Mouse (Mus musculus) mesoderm, embryonic 11.5 days (tissue): ENCODE measurements around the gene Prkca.
A peak's percentile ranks its signal among the peaks of the same experiment; 100 is the strongest.

Experiments used
- DNase-seq: peaks from one replicate; pipeline ENCODE4 v3.0.0-alpha.2; 2012; ENCODE audit warnings: low read depth, low spot score

The Prkca gene

DNA sequence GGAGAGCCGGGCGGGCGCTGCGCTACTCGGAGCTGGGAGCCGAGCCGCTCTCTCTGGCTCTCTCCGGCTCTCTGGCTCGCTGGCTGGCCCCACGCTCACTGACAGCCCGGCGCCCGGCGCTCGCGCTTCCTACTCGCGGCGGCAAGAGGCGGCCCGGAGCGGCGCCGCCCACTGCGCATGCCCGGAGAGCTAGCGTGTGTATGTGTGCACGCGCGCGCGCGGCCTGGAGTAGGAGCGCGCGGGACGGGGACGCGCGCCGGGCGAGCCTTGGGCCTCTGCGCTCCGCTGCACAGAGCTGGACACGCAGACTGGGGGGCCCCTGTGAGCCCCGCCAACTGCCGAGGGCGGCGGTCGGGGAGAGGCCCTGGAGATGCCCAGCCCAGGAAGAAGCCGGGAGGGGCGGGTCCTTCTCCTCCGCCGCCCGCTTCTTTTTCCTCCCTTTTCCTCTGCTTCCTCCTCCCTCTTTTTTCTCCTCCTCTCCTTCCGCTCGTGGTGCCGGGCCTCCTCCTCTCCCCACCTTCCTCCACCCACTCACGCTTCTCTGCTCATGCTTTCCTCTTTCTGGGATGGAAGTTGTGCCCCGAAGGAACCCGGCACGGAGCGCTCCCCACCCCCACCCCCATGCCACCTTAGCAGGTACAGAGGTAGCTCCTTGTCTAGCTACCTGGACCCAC lies at the start of gene Prkca:
TSS of gene Prkca (minus strand) at position 140 of the 674 bp plus-strand sequence.
- peak; percentile 95 for DNase-seq

GRCm38 (mm10) chr11:108385666-108386024 lies 41.9 kb upstream of the Prkca start:
- DNase-seq, result no peak

DNA sequence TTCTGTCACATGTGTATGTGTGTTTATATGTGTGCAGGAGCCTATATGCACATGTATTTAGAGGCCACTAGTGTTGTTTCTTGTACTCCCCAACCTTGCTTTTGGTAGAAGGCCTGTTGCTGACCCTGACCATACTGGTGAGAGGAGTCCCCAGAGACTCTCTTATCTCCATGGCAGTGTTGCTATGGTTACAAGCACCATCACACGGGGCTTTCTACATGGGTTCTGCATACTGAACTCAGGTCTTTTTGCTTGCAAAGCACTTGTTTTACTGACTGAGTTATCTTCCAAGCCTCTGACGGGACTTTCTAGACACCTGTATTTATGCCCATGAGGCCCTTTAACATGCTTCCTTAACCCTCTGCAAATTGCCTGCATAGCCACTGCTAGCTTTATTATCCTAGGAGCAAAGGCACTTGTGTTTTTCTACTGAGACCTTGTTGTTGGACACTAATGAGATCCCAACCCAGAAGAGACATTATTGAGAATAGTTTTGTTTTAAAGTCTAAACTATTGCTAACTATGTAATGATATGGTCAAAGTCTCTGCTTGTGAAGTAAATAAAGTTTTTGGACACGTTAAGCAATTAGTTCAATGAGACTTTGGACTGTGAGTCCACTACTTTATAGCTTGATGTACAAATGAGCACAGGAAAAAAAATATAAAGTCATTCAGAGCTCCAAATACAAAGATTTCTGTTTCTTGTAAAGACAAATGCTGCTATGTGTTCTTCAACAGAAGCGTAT lies 41.4 kb upstream of the Prkca start:
- DNase-seq, result peak; percentile 46

GRCm38 (mm10) chr11:108382664-108383063 lies 38.9 kb upstream of the Prkca start:
- no peak for DNase-seq

GRCm38 (mm10) chr11:108378363-108378751 lies 34.6 kb upstream of the Prkca start:
- DNase-seq, result no peak

- DNase-seq, result peak; percentile 80
Observed at GRCm38 (mm10) chr11:108377680-108378362, 34.1 kb upstream of the Prkca start.

DNA sequence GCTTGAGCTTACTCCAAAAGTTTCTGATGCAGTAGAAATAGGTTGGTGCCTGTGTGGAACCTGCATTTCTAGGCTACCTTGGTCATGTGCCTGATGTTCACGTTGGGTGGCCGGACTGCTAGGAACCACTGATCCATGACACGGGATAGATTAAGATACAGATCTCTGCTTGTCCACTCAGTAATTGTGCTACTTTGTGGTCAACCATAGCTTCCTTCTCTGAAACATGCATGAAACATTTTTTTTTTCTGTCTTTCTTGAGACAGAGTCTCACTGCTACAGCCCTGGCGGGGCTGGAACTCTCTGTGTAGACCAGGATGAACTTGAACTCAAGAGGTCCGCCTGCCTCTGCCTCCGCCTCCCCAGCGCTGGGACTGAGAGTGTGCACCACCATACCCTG lies 33.1 kb upstream of the Prkca start:
- DNase-seq, result no peak

- DNase-seq, result no peak
Observed at GRCm38 (mm10) chr11:108367046-108367445, 23.3 kb upstream of the Prkca start.

GRCm38 (mm10) chr11:108365600-108365999 lies 21.9 kb upstream of the Prkca start:
- no peak for DNase-seq

GRCm38 (mm10) chr11:108364945-108365589 lies 21.3 kb upstream of the Prkca start:
- no peak for DNase-seq

DNA sequence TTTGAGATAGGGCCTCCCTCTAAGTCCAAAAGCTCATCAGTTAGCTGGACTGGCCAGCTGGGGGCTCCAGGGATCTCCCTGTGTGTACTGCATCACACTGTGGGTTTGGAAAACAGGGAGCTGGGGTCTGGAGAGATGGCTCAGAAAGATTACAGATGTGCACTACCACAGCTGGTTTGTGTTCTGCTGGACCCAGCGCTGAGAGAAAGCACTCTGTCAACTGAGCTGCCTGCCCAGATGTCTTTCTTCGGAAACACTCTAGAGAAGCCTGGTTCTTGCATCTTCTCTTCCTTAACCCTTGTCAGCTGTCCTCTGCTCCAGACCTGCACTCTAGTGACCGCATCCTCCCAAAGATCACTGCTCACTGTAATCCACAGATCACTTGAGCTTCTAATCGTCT lies 20.3 kb upstream of the Prkca start:
- DNase-seq, result no peak

GRCm38 (mm10) chr11:108362965-108363364 lies 19.2 kb upstream of the Prkca start:
- no peak for DNase-seq

DNA sequence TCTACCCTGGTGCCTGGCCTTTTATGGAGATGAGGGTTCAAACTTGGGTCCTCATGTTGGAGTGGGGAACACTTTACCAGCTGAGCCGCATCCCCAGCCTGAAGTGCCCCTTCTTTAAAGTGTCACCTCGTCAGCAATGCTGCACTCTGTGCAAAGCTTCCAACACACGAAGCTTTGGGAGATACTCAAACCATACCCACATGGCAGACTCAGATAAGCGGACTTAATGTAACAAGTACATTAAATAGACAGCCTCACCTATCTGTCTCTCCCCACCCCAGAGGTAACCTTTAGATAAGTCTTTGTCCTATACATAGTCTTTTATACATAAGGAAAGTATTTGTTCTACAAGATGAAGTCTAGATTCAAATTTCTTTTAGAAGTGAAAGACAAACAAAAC lies 17.3 kb upstream of the Prkca start:
- DNase-seq, result no peak

GRCm38 (mm10) chr11:108358911-108359310 lies 15.2 kb upstream of the Prkca start:
- no peak for DNase-seq

- DNase-seq, result no peak
Observed at GRCm38 (mm10) chr11:108356020-108356419, 12.3 kb upstream of the Prkca start.

DNA sequence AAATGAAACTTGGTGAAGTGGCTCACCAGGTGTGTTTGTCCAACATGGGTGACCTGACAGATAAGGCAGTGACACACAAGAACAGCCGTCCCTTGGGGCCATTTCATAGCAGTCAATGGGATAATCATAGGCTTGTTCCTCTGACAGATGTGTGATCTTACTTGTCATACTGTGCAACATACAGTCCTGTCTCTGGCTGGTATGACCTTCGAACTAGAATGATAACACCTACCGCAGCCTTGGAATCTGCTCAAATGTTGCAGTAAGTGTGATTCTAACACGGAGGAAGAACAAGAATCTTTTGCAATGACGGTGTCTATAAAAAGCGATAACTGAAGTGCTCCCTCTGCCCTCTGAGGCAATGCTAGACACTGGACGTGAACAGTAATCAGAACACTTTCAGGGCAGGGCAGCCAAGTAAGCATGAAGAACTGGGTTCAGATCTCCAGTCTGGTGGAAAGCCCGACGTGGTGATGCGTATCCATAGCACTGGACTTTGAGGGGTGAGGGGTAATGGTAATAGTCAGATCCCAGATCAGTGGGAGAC lies 9.2 kb upstream of the Prkca start:
- DNase-seq, result no peak

DNA sequence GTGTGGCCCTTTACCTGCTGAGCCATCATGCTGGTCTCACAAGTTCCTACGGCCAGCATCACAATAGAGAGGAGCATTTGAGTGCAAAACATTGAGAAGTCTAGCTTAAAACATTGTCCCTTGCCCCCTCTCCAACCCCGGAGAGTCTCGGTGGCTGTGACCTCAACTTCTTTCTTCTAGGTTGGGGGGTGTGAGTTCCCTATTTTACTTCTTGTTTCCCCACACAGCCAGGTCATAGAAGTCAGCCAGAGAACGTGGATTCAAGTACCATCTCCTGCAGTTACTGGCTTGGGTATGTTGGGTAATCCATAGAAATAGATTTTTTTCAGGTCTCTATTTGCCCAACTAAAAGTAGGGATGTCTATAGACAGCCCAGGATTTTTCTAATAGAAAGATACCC lies 7.1 kb upstream of the Prkca start:
- DNase-seq, result no peak

- no peak for DNase-seq
Observed at GRCm38 (mm10) chr11:108345321-108345720, 1.6 kb upstream of the Prkca start.

GRCm38 (mm10) chr11:108344759-108345158 lies 1.0 kb upstream of the Prkca start:
- no peak for DNase-seq

DNA sequence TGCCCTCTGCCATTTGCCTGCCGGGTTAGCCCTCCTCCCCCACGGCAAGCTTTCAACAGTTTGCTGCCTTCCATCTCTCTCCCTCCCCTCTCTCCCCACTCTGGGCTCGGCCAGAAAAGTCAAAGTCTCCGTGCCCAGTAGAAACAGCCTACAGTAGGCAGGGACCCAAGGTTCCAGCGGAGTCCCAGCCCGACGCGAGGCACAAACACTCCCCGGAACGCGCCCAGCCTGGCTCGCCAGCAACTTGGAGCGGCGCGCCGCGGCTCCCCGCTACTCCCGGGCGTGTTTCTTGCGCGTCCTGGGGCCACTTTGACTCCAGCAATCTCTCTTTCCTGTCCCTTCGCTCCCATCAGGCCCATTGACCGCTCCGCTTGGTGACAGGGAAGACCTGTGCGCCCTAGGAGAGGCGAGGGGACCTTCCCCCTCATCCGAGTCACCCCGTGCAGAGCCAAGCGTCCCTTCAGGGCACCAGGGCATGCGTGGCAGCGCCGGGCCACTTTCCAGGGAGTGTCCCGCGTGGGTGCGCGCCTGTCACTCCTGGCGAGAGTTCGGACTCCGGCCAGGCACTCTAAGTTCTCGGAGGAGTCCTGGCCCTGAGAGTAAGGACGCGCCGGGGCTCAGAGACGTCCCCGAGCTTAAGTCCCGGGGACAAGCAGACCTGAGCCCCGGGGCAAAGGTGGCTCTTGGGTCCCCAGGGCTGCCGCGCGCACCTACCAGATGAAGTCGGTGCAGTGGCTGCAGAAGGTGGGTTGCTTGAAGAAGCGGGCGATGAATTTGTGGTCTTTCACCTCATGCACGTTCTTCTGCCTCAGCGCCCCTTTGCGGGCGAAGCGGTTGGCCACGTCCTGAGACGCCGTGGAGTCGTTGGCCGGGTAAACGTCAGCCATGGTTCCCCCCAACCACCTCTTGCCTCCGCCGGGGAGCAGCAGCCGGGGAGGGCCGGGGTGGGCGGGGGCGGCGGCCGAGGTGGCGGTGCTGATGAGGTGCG lies 653 bp downstream of the Prkca start, which contains the start of gene Apoh:
TSS of gene Apoh (plus strand) at position 574 of the 988 bp plus-strand sequence.
- peak; percentile 56 for DNase-seq

GRCm38 (mm10) chr11:108341783-108342182 lies 1.9 kb downstream of the Prkca start:
- no peak for DNase-seq
